Mouse (Mus musculus) thymus, postnatal 10 days (tissue): Measurements from ENCODE around the gene BC049730.
"Not testable (repeated sequence)": the region's sequence is repeated elsewhere in the genome, so short reads cannot be mapped to it uniquely, and the experiment has no call there.

Experiments used
- DNase-seq, 2 experiments: peaks; one replicate each; pipeline ENCODE4 v3.0.0; 2021; ENCODE audit warnings: low spot score in 2 of 2

BC049730 gene

DNA sequence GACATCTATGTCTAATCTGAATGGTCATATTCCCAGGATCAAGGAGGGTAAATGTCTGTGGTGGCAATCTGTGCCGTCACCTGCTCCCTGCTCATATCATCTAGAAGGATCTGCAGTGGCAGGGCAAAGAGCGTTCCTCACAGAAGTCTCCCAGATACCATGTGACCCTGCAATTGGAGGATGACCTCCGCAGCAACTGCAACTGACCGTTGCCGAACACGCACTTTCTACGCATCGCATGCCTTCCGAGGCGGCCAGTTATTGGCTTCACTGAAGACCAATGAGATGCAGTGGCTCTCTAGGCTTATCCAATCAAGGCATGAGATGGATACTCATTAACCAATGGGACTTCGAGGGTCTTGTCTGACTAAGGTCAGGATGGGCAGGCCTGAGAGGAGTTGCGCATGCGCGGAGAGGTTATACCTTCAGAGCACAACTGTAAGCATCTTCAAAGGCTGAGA, at the start of gene BC049730:
BC049730 (plus strand) TSS at position 411 of the 461 bp plus-strand sequence.
- no peak for DNase-seq

DNA sequence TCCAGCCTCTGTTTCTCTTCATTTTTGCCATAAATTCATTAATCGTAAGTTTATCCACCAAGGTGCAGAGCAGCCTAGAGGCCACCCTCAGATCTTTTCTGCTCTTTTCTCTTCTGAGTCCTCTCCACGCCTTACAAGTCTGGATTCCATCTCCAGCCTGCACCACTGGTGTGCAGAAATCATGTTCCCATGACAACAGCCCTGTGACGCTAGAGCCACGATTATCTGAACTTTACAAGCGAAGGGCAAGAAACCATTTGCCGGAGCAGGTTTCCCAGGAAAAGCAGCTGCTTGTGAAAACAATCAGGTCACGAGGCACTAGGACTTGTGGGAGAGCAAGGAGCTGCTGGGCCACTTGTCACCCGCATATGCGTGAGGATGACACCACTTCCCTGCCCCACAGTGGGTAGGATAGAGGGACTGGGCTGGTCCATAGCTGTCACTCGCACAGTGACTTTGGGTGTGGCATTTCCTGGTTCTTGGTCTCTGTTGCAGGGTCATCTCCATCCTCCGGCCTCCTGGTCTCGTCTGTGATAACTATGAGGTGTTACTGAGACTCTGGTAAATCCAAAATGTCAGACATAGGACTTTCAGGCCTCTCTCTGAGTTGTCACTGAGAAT, 49.2 kb upstream of the BC049730 start:
- DNase-seq = no peak

DNA sequence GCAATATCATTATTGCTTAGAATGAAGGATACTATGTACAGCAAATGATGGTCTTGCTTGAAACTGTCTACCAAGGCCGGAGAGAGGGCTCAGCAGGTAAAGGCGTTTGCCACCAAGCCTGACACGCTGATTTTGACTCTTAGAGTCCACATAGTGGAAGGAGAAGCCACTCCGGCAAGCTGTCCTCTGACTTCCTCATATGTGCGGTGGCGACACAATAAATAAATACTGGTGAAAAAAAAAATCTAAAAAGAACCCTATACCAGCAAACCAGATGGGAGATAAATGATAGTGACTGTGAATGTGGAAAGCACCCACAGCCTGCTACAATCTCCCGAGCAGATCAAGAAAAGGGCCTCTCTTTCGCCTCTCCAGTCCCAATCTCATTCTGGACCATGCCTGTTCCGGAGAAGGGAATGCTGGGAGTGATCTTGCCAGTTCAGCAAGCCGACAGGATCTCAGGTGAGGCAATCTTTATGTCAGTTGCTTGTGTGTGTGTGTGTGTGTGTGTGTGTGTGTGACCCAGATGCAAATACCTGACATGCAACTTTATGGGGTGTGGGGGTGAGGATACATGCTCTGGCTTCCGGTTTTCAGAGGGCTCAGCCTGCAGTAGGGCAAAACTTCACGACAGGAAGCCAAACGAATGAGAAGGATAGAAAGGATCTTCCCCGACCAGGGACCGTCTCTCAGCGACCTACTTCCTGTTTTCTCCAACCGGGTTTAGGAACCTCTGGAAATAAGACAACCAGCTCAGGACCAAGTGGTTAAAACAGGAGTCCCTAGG, 47.7 kb upstream of the BC049730 start:
- DNase-seq = peak; percentile 32 to 51

DNA sequence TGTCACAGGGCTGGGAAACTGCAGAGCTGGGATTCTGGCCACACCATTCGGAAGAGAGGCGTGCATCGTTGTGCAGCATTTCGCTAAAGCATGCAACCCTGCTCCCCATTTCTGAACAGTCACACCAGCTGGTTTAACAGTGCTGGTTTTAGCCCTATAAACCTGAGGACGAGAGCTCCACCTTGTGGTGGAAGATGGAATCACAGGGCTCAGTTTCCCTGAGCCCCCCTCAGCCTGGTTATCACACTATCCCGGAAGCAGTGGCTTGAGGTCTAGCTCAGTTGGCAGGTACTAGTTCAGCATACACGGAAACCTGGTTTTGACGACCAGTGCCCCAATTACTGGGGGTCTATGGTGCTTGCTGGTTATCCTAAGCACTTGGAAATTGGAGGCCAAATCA, 46.5 kb upstream of the BC049730 start:
- DNase-seq = peak; percentile 78 to 88

DNA sequence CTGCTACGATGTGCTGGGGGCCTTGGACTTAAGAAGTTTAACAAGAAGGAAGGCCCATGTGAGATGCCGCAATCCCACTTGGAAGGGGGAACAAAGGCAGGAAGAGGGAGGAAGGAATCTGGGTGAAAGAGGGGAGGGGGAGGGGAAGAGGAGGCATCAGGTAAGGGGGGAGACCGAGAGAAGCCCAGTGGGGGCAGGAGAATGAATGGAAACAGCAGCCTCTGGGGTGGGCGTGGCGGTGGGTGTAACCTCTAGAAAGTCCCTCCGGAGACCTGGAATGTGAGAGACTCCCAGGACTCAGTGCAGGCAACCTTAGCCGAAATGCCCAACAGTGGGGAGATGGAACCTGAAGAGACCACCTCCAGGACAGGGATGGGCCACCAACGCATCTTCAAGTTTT, 44.7 kb upstream of the BC049730 start:
- DNase-seq = no peak

DNA sequence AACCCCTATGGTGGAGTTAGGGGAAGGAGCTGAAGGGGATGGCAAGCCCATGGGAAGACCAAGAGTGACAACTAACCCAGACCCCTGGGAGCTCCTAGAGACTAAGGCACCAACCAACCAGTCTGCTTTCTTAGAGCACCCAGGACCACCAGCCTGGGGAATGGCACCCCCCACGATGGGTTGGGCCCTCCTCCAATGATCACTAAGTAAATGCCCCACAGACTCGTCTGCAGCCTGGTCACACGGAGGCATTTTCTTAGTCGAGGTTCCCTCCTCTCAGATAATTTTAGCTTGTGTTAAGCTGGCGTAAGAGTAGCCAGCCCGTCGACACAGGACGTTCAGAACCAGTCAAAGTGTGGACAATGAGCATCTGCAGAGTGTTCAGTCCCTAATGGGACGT, 44.1 kb upstream of the BC049730 start:
- no peak for DNase-seq

DNA sequence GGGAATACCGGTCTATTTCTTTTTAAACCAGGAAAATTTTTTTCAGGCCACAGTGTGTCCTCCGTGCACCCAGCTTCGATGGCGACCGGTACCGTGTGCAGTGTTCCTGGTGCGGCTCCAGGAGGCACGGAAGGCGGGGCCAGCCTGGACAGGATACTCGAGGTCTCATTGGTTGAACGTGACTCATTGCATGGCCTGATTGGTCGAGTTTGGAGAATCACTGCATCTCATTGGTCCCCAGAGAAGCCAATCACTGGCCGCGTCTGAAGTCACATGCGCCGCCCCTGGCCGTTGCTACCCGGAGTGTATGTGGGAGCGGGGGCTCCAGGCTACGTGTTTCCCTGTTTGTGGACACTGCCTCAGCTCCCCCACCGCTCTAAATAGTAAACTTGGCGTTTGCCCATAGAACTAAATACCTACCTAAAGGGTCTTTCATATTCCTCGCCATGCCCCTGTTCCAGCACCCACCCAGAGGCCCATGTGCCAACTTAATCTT, 37.0 kb upstream of the BC049730 start:
- DNase-seq = no peak

DNA sequence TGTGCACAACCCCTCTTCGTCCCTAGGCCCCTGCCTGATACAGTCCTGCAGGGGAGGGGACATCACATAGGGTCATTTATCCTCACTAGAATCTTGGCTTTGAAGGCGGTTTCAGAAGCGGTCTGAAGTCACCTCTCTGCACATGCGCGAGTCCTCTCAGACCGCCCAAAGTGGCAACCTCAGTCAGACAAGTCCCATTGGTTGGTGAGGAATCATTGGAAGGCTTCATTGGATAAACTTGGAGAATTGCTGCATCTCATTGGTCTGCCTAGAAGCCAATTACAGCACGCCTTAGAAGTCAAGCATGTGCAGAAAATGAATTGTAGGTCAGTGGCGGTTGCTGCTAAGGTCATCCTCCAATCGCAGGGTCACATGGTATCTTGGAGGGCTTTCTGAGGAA, 32.5 kb upstream of the BC049730 start, which contains the start of gene Tex101:
Tex101 (minus strand) TSS at position 101 of the 400 bp plus-strand sequence.
- no peak for DNase-seq

DNA sequence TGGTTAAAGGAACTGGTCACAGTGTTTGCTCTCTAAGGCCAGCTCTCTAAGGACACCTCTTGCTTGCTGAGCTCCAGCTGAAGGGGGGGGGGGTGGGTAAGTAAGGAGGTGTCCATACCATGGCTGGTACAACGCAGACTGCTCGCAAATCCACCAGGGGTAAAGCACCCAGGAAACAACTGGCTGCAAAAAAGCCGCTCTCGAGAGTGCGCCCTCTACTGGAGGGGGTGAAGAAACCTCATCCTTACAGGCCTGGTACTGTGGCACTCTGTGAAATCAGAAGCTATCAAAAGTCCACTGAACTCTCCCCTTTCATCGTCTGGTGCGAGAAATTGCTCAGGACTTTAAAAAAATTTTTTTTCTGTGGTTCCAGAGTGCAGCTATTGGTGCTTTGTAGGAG, 24.9 kb upstream of the BC049730 start:
- DNase-seq = peak in 1 of 2 experiments; percentile 44

DNA sequence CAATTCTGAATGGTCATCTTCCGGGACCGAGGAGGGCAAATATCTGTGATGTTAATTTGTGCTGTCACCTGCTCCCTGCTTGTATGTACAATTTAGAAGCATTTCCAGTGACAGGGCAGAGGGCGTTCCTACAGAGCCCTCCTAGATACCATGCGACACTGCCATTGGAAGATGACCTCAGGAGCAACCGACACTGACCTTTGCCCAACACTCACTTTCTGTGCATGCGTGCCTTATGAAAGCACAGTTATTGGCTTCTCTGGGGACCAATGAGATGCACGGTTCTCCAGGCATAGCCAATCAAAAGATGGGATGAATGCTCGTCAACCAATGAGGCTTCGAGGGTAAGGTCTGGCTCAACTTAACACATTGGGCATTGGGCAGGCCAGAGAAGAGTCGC, 21.5 kb upstream of the BC049730 start:
- DNase-seq = not testable (repeated sequence)

DNA sequence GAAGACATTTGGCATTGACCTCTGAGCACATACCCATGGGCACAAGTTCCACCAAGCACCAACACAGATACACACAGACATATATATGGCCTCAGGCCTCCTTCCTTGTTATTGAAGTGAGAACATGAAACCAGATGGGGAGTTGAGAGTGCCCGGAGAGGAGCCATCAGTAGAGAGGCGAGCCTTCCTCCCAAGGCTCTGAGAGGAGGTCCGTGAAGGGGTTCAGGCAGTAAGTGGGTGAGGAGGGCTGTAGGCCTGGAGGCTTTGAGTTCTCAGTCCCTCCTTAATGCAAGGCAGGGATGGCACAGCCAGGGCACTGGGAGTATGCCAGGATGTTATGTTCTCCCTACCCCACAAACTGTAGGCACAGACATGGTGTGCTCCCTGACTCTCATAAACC, 16.3 kb upstream of the BC049730 start:
- DNase-seq = not testable (repeated sequence)

DNA sequence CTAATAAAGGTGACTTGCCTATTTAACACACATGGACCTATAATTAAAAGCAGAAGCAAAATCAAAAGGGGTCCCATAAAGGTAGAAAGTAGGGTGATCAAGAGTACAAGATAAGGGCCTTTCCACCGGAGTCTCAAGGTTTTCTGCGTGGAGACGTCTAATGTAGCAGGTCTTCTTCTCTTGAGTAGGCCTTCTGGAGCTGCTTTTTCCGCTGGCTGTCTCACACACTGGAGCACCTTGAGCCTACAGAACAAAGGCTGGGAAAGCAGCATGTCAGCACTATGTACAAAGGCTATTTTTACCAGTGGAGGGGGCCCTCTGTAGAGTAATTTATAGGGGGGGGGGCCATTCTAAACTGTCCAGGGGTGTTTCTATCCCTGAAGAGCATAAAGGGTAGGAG, 11.2 kb upstream of the BC049730 start:
- DNase-seq = not testable (repeated sequence)

DNA sequence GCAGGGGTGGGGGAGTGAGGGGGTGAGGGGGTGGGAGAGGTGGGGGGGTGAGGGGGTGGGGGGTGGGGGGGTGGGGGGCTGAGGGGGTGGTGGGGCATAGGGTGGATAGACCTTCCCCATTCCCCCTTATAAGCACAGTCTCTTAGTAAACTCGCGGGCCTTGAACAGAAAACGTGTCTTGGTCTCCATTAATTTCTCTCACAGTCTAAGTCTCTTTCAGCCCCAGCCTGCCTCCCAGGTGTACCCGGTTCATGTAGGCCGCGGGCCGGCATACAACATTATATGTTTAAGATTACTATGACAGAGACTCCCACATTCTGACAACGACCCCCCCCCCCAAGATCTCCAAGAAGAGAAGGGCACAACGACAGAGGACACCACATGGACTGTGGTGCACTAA, 6.2 kb upstream of the BC049730 start:
- not testable (repeated sequence) for DNase-seq

DNA sequence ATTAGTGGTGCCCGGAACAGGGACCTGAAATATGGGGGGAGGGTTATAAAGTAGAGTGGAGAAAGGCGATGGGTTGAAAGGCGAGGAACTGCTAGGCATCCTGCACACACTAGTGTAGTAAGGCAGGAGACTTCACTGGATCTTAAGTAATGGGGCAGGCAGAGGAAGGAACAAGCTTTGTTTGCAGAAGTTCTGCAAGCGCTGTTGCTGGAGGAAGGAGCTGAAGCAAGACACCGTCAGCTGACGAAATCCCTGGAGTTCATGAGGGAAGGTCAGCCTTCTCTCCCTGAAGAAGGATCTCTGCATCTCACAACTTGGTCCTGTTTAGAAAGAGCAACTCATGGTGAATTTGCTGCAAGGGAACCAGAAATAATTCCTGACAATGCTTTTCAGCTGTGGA, 6.0 kb downstream of the BC049730 start:
- DNase-seq = no peak

DNA sequence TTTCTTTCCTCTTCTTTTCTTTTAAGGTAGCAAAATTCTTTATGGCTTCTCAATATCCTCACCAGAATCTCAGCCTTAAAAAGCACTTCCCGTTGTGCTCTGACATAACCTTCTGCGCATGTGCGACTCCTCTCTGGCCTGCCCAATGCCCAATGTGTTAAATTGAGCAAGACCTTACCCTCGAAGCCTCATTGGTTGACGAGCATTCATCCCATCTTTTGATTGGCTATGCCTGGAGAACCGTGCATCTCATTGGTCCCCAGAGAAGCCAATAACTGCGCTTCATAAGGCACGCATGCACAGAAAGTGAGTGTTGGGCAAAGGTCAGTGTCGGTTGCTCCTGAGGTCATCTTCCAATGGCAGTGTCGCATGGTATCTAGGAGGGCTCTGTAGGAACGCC, 17.8 kb downstream of the BC049730 start, which contains the start of gene Gm4763:
Gm4763 (minus strand) TSS at position 101 of the 400 bp plus-strand sequence.
- not testable (repeated sequence) for DNase-seq

DNA sequence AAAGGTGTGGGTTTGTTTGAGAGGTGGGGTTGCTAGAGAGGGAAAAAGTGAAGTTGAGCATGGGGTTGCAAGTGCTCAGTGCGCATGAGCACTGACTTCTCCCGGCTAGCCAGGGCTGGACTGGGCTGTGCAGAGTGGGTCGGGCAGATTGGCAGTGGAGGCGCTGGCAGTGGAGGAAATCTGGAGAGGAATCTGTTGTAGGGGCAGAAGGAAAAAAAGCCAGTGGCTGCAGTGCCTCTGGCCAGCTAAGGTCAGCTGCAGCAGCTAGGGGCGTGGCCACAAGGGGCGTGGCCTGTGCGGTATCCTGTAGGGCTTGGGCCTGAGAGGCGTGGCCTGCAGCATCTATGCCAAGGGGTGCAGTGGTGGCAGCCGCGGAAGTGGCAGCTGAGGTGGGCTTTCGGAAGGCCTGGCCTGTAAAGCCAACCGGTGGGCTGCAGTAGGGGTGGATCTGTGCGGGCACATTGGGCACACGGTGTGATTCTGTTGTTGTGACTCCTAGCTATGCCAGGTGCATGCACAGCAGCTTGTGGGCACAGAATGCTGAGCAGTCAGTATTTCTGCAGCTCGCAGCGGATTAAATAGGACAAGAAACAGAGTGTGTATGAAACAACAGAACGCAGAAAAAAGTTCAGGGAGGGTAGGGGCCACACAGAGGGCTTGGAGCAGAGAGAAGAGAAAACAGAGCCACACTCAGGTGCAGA, 27.1 kb downstream of the BC049730 start:
- no peak for DNase-seq

DNA sequence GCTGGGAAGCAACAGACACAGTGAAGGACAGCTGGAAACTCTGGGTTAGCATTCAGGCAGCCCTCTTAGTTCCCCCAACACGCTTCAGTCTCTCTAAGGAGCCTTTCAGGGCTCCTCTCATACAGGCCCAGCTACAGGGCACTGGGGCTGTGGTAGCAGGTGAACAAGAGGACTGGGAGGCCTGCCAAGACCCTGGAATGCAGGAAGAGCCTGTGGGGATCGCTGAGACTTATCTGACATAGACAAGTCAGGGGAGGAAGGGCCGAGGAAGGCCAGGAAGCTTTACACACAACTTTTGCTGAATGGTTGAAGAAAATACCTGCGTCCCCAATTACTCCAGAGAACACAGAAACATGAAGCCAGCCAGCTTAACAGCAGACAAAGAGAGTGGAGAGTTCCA, 41.7 kb downstream of the BC049730 start:
- no peak for DNase-seq

DNA sequence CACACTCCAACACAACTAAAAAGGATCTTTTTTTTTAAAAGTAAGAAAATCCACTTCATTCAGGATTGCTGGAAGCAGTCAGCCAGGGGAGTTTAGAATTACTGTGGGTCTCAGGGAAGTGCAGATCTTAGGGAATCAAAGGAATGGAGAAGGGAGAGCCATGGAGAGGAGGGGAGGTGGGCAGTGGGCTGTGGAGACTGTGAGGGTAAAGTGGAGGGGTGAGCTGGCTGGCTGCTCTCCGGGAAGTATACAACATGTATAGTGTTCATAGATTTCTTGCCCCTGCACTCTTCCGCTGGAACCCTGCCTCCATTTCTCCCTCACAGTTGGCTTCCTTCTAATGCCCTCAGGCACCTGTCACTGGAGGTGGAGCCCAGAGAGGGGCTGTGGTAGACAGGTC, 42.6 kb downstream of the BC049730 start:
- DNase-seq = no peak

DNA sequence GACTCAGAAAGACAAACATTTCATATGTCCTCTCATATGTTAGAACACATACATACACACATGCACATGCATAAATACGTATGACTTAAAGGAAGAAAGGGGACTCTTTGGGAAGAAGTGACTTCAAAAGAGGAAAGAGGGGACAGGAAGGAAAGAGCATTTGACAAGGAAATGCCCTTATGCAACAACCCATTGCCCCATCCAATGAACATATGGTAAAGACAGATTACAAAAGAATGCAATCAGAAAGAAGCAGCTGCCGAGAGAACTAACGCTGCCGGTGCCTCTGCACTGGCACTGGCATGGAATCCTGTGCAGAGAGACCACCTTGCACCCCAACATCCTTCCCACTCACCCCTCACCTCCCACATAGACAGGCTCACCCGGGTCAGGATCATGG, 44.4 kb downstream of the BC049730 start:
- no peak for DNase-seq

DNA sequence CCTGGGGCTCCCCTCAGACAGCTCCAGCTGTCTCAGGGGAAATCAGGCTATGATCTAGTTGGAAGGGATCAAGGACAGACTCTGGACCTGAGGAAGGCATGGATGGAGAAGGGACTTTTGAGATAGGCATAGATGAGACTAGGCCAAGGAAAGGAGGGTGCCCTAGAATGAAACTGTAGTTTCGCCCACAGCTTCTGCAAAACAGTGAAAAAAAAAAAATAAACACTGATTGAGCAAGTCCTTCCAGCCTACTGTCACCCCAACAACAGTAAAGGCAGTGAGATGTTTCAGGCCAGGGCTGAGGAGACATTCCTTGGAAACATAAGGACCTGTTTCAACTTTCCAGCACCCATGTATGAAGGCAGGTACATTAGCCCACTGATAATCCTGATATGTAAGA, 49.5 kb downstream of the BC049730 start:
- DNase-seq = no peak

DNA sequence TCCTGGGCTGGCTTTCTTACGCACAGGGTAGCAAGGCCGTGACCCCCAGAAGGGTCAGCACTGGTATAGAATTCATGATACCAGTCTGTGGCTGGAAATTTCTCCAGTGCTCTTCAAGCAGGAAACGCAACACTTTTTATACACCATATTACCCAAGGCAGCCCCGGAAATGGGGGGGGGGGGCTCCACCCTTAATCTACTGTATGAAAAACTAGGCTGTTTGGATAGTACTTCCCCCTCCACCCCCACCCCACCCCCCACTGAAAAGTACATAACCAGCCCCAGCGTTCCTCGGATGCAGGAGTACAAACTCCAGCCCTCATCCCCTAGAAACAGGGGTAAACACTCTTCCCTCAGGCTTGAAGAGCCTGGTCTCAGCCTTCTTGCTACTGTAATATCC, 51.2 kb downstream of the BC049730 start, which contains the start of gene Cd177:
Cd177 (minus strand) TSS at position 101 of the 400 bp plus-strand sequence.
- DNase-seq = no peak

DNA sequence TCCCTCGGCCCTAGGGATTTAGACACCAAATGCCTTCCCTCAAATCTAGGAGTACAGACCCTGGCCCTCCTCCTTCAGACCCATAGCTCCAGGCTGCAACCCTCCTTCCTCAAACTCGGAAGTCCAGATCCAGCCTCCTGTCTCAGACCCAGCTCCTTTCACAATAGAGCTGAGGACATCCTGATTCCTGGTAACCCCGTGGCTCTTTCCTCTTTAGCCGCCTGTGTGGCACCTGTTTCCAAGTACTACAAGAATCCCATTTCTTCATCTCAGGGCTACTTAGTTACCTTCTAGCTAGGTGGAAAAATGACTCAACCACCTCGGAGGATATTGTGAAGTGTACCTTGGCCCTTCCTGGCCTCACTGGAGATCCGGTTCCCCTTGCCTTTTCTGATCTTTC, 52.1 kb downstream of the BC049730 start:
- no peak for DNase-seq
